Mouse (Mus musculus): ENCODE results near the gene Cfap65. TPM values are rescaled to one million over a fixed set of nuclear protein-coding genes. Genes with fewer than 3 reads are reported as not detected.

Cfap65 gene
- polyA plus RNA-seq, 2 experiments from 2014 or later, result not detected

GRCm38 (mm10) chr1:74936221-74936830 is 927 bp upstream of the Cfap65 start:
- no peak for ATAC-seq

DNA sequence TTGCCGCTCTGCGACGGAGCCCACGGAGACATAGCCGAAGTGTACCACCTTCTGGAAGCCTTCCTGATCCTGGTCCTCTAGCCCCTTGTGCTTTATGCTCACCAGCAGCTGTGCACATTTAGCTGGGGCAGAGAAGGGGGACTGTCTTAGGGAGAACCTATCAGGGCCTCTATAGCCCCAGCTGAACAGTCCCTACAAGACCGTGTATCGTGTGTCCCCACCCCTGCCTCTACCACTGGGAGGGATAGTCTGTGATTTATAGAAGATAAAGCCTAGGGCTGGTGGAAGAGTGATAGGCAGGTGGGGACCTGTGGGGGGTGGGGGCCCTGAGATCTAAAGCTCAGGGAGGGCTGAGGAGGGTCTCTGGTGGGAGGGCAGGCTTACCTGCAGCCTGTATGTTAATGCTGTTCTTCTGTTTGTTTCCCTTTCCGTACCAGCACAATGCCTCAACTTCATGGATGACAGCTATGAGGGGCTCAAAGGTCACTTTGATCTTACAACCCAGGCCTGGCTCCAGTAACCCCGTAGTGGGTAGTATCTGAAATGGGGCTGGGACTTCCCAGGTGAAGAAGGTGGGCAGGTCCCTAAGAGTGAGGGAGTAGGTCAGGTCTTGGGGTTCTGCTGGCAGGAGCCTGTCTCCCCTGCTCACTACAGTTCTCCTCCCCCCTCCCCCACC is 7.6 kb downstream of the Cfap65 start:
- ATAC-seq, result no peak

DNA sequence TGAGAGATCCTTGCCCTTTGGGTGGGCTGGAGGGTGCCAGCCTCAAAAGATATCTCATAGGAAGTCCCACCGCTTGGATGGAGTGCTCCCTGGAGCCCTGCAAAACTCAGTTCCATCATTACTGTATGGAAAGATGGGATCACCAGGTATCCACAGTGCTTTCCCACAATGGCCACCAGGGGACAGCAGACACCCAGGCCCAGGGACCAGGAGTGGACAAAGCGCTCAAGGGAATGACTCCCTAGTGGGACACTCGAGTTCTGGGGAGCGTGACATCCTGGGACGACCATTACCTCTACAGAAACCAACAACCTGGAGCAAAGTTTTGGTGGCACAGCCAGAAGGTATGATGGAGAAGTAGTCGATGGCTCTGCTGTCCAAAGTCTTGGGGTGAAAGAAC is 8.7 kb downstream of the Cfap65 start:
- ATAC-seq, result no peak

- ATAC-seq, result no peak
Observed at GRCm38 (mm10) chr1:74924464-74924863, 10.9 kb downstream of the Cfap65 start.

DNA sequence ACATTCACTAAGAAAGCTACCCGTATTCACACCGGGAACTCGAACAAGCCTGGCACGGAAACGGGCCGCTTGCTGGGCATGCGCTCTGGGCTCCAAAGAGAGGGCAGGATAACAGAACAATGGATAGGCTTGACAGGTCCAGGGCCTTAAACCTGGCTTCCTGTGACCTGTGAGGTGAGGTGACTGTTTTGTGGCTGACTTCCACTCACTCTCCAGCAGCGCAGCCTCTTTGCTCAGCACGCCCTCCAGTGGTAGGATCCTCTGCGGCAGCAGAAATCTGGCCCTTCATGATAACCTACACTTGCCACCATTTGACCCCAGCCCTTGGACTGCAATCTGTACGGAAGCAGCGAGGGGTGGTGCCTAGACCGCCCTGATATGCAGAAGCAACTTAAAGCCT is 19.7 kb downstream of the Cfap65 start:
- no peak for ATAC-seq

DNA sequence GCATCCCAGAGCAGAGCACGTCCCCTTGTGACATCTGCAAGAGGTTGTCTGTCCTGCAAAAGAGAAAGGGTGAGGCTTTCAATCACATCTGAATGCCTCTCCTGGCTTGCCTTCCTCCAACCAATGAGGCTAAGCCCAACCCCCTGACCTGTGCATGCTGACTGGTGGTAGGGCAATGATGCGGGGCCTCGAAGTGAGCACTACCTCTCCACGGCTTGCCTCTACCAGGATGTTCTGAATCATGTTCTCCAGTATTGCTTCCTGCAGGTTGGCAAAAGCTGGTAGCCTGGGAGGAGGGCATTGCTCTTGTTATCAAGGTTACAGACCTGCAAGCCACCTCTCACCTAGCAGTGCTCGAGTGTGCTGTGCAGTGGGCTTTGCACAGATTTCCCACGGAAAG is 33.2 kb downstream of the Cfap65 start:
- ATAC-seq, result no peak

DNA sequence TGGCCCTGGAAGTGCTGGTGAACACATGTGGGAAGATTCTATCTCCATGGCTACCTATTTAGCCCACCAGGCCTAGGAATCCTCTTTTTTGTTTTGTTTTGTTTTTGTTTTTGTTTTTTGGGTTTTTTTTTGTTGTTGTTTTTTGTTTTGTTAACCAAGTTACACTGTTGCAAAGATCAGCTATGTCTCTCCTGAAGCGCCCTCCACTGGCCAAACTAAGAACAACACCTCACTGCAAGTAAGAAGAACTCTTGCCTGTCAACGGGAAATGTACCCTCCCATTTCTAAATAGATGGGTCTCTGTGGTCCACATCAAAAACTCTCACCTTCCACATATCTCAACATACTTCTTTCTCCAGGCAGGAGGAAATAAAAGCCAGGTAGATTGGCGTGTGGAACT is 33.7 kb downstream of the Cfap65 start:
- ATAC-seq, result no peak

DNA sequence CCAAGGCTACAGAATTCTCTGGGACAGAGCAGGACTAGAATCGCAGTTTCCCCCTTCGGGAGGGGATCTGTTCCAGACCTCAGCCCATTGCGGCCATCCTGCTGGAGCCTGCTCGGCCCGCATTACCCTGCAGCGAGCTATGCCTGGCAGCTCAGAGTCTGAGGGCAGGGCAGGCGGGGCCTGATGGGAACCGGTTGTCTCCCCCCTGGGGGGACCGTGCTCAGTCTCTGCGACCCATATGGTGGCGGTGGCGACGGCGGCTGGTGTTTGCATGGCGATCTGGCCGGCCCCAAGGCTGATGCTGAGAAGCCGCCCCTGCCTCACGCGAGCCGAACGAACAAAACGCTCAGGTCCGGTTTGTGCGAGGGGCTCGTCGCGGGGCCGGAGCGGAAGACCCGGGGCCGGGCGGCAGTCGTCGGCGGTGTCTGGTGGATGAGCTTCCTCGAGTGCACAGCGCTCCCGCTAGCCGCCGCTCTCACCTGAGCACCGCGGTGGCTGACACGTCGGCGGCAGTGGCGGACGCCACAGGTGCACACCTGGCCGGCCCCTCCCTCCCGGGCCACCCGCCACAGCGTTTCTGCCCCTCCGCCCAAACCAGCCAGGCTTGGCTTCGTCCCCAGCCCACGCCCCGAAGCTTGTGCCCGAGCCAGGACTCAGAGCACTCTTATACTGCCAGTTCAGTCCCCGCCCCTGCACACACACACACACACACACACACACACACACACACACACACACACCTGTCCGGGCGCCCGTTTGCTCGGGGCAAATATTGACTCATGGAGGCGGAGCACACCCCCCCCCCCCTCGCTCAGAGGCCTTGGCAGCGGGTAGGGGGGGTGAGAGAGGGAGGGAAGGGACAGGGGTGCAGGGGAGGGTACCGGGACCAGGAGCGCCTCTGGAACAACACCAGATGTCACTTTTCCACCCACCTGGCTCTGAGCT is 34.8 kb downstream of the Cfap65 start:
- ATAC-seq, result no peak

- ATAC-seq, result no peak
Observed at GRCm38 (mm10) chr1:74898656-74899431, 36.6 kb downstream of the Cfap65 start.

DNA sequence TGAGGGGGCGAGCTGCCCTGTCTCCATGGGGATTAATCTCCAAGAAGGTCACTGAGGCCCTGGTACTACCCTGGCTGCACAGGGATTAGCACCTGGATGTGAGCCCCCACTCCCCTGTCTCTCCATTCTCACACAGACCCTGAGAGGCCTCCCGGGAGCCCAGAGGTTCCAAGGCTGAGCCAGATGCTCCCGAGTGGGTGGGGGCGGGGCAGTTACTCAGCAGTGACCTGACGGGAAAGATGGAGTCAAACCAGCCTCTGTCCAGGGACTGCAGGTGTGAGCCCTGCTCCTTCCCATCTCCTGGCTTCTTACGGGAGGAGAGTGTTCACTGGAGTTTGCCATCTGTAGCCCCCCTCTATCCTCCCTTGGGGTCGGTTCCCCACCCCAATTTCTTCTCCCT is 37.4 kb downstream of the Cfap65 start:
- no peak for ATAC-seq

DNA sequence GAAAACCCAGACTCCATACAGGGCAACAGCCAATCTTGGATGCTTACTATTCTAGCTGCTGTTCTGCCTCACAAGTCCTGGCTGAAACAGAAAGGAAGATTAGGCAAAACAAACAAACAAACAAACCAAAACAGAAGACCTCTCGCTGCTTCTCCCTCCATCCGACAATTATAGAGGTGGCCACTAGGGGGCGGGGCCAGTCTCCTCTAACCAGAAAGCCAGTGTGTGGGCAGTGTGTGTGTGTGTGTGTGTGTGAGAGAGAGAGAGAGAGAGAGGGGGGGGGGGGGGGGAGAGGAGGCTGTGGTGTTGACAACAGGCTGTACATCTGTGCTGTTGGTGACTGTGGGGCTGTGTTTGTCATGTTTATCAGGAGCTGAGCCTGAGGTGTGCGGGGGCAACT is 40.4 kb downstream of the Cfap65 start:
- peak; percentile 58 for ATAC-seq

DNA sequence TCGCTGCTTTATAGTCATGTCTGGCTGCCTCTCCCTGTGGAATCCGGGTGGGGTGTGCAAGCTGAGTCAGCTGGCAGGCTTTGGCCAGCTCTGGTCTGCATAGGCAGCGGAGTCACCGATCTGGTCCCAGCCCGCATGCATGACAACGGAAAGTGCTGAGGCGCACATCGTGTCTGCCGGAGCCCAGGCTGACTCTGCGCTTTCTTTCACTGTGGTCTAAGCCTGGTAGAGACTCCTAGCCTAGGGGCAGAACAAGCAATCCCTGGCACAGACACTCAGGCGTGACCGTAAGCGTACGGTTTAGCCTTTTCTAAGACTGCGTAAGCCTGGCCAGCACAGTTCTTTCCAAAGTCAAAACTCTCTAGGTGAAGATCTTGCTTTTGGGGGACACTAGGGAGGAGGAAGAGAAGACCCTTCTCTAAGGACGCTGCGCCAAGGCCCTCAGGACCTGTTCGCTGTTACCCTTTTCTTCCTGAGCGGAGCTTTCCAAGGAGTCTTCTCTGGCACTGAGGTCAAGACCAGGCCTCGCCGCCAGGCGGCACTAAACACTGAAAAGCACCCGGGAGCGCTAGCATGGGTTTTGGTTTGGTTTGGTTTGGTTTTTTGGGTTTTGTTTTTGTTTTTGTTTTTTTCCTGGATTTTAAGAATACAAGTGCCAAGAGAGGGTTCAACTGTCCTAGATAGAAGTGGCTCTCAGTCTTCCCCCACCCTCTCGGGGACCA is 42.1 kb downstream of the Cfap65 start, which contains the start of gene Cryba2:
Gene Cryba2, minus strand, starts transcription at position 10 of the 722 bp plus-strand sequence.
- no peak for ATAC-seq

- ATAC-seq, result no peak
Observed at GRCm38 (mm10) chr1:74892351-74893133, 42.9 kb downstream of the Cfap65 start.

- ATAC-seq, result no peak
Observed at GRCm38 (mm10) chr1:74891513-74891912, 43.9 kb downstream of the Cfap65 start.

DNA sequence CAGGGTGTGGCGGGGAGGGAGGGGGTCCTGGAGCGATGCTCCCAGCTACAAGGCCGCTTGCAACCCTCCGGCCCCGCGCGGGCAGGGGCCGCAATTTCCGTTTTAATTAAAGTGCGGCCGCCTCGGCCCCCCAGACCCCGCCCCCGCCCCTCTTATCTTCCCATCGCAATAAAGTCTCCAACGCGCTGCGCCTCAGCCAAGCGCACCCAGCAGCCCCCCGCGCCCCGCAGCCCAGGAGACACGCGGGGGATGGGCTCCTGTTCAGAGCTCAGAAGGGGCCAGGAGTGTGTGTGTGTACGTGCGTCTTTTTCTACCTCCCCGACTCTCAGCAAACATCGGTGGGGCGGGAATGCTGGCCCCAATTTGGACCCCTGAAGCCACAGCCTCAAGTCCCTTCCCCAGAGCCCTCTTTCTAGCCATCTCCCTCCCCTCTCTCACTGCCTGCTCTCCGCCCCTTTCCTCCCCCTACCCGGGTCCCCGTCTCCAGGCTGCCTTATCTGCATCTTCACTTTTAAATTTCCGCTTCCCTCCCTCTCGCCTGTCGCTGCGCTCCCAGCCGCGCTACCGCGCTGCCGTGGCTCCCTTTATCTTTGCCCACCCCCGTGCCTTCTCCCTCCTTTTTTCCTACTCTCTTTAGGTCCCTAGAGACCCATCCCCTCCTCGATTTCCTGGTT is 49.9 kb downstream of the Cfap65 start, which contains the start of gene Fev:
Gene Fev, minus strand, starts transcription at position 51 of the 674 bp plus-strand sequence.
- ATAC-seq, result no peak

DNA sequence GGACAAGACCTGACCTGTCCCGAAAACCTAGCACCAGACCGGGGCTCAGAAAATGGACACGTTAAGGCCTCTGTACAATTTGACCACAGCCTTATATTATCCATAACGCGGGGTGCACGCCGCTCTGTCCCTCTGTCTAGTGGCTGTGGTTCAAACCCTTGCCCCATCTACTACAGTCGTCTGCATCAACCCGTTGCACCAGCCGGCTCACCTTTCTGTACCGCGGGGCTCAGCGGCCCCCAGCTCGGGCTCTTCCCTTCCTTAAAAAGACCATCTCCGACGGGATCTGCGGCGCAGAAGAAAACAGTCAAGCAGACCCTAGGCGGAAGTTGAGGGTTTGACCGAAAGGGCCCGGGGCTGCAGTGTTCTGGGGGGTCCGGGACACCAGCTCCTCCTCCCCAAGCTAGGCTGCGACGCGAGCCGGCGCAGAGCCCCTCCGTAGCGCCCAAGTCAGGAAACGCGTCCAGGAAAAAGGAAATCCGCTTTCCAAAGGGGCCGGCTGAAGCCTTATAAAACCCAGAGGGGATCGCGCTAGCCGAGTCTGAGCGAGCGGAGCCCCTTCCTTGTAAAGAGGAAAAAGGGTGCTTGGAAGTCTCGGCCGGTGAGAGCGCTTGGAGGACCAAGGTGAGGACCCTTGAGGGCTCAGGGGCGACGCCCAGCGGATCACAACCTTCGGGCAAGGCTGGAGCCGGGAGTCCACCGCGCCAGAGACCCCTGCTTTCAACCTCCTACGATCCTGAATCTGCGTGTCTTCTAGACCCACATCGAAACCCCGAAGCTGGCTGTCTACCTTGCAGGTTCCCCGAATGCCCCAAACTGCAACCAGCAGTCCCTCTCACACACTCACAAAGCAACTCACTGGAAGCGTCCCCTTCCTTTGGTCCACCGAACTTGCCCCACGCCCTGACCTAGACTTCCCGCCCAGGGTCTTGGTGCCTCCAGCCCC is 50.9 kb downstream of the Cfap65 start:
- no peak for ATAC-seq

DNA sequence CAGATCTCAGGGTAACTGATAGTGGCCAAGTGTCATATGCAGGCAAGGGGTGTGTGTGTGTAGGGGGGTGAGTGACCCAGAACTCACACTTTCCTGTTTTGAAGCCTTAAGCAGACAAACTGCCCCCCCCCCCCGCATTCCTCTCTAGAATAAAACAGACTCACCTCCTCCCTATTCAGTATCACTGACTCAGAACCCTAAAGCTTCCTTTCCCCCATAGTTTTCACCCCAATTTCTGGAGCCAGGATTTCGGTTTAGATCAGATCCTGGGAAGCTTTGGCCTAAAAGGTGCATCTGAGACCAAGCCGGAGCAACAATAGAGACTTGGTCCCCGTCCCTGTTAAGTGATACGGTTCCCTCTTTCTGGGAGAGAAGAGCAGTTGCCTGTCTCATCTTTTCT is 52.0 kb downstream of the Cfap65 start:
- no peak for ATAC-seq

DNA sequence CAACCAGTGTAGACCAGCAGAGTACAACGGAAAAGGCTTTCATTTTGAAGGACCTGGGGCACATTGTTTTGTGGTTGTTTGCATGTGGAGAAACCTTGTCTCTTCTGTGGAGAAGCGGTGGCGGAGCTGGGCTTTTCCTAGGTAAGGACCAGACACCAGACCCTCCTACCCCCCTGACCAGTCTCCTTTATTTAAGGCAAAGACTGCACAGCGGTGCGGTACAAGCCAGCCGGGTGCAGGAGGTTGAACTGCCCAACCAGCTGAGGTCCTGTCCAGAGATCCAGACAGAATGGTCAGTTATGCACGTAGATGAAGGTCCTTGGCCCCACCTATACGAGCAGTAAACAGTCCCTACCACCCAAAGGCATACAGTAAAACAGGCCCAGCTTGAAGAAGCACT is 52.6 kb downstream of the Cfap65 start:
- no peak for ATAC-seq

GRCm38 (mm10) chr1:74882055-74882734 is 53.2 kb downstream of the Cfap65 start:
- ATAC-seq, result no peak

Measured in CD4-positive, CD25-positive, alpha-beta regulatory T cell, adult 4 months (primary cell).